In the genomic region with DNA sequence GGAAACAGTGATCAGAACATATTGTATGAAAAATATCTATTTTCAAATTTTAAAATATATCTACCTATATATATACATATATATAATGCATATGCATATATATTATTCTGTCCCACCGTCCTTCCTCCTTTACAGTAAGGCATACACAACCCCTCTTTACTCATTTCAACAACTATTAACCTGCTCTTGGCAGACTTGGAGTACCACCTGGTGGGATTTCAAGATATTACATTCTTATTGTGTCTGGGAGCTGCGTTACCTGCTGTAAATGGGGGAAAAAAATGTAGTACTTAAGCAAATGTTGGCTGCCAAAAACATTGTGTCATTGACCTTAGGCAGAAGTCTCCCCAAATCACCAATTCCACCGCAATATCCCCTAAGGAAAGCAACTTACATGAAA, we compare ENCODE assay signal across 10 mouse cellular contexts. TPM values are rescaled to one million over a fixed set of nuclear protein-coding genes. Genes with fewer than 3 reads are reported as not detected.
DNase-seq lines count a peak whose midpoint lies in the region; ATAC-seq and TF ChIP-seq lines count a peak whose summit lies in the region.
"Had no signal": no experiment of that assay in that cellular context is flagged by ENCODE, and none has a peak within 500 bp of the region (broad histone marks: within the 10 kb centered on the region; RNA-seq: fewer than 3 reads in every experiment).

No protein-coding gene starts in this region.

- peak; percentile 45 for TF ChIP-seq CTCF in Patski (IDR thresholded peaks at IDR 0.05)

- POLR2A ChIA-PET in Patski (lab: Charles Lee) = no interaction called here

- no peak overlapping the region for H3K9ac ChIP-seq in hindbrain, embryonic 11.5 days (ENCODE audit: low read depth, low read length)
- H3K9ac ChIP-seq: liver, embryonic 15.5 days had no signal

- WGBS in hindbrain, embryonic 11.5 days = 89% methylated on average over 3 of the region's 3 CpGs

- intact Hi-C loops in heart, postnatal 25 days (cut with DNase I) = loop anchor here (2.0 kb wide), 2 partner anchors 183 to 345 kb away; no protein-coding TSS in a partner anchor
- intact Hi-C loops in left cerebral cortex, postnatal 14 days (cut with DNase I) = loop anchor here (5.0 kb wide), 2 partner anchors 180 to 440 kb away; a partner anchor contains a TSS
- intact Hi-C loops in left cerebral cortex, postnatal 4 days (cut with DNase I) = no loop called here

- H3K27ac ChIP-seq in hindbrain, embryonic 11.5 days (ENCODE audit: low read depth, low read length) = no peak overlapping the region
- H3K27ac ChIP-seq: liver, embryonic 15.5 days had no signal

- no peaks in the 10 kb centered on the region for H3K36me3 ChIP-seq in hindbrain, embryonic 11.5 days (ENCODE audit: control insufficient read depth, insufficient read depth, low read length)
- H3K36me3 ChIP-seq: liver, embryonic 15.5 days had no signal

- H3K27me3 ChIP-seq in Patski = no peaks in the 10 kb centered on the region
- no peaks in the 10 kb centered on the region for H3K27me3 ChIP-seq in hindbrain, embryonic 11.5 days (ENCODE audit: control insufficient read depth, insufficient read depth, low read length)
- H3K27me3 ChIP-seq: liver, embryonic 15.5 days had no signal

- no peak for ATAC-seq in Patski
- ATAC-seq in hindbrain, embryonic 11.5 days (ENCODE audit: low FRiP score) = no peak
- ATAC-seq: forebrain, embryonic 14.5 days had no signal

- H3K4me2 ChIP-seq in hindbrain, embryonic 11.5 days (replicated peaks; ENCODE audit: low read depth, low read length) = no peak overlapping the region
- H3K4me2 ChIP-seq: liver, embryonic 15.5 days had no signal

- CTCF ChIA-PET in Patski (lab: Charles Lee) = interaction anchor here (0.9 kb wide), 1 partner anchor 45 kb away, joined by 3 read pairs; no protein-coding TSS in a partner anchor

- H3K4me1 ChIP-seq in hindbrain, embryonic 11.5 days (replicated peaks; ENCODE audit: control insufficient read depth, insufficient read depth, low read length) = no peaks in the 10 kb centered on the region
- H3K4me1 ChIP-seq: liver, embryonic 15.5 days had no signal

- no peaks in the 10 kb centered on the region for H3K9me3 ChIP-seq in hindbrain, embryonic 11.5 days (ENCODE audit: control insufficient read depth, low read length)
- H3K9me3 ChIP-seq: liver, embryonic 15.5 days had no signal

- peak; percentile 18 for DNase-seq in heart, postnatal 4 days
- no peak for DNase-seq in heart, postnatal 25 days (ENCODE audit: low spot score)
- DNase-seq in left cerebral cortex, postnatal 14 days (ENCODE audit: low spot score in 2 of 2) = peak; percentile 18 to 48
- no peak for DNase-seq in left cerebral cortex, postnatal 4 days
- peak; percentile 26 to 36 for DNase-seq in B cell, adult 2 months
- DNase-seq in Patski (ENCODE audit: low read depth, low spot score) = no peak
- no peak for DNase-seq in urinary bladder, postnatal 36 days (ENCODE audit: low spot score in 2 of 2)
- no peak for DNase-seq in hindbrain, embryonic 11.5 days (ENCODE audit: low spot score)

- in situ Hi-C loops in Patski (cut with MboI; ENCODE audit: low pct_unique_long_range_greater_than_20kb) = loop anchor here (5.0 kb wide), 1 partner anchor 185 kb away; no protein-coding TSS in a partner anchor

- H3K4me3 ChIP-seq in hindbrain, embryonic 11.5 days (ENCODE audit: low read depth, low read length) = no peak overlapping the region
- H3K4me3 ChIP-seq: liver, embryonic 15.5 days had no signal

RNA-seq across cellular contexts. Expression of a gene that starts 27.0 kb away (rescaled TPM):
- total RNA-seq in heart, postnatal 4 days (2021) = 1 to 10 TPM; 1.7 to 1.9 TPM
- total RNA-seq in heart, postnatal 25 days (2021) = under 1 TPM; 0.21 to 0.59 TPM
- 1 to 10 TPM; 7.5 to 8.4 TPM for total RNA-seq in left cerebral cortex, postnatal 14 days (2021)
- 10 to 100 TPM; 12.7 to 13.6 TPM for total RNA-seq in left cerebral cortex, postnatal 4 days (2021)
- polyA plus RNA-seq in Patski (2021) = 0.03 TPM
- 1.8 and 2.1 TPM in 2 replicates for polyA plus RNA-seq in hindbrain, embryonic 11.5 days (2014; fragmentation: Nextera tagmentation; extraction: Ambion mirVana)

Comparison
In these comparisons a context has a peak if more than half of its experiments do, and no peak if none do; other contexts are left out.
1. DNase-seq: peak in heart, postnatal 4 days (single experiment), left cerebral cortex, postnatal 14 days (2 of 2) and B cell, adult 2 months (2 of 2); none in heart, postnatal 25 days (single experiment), left cerebral cortex, postnatal 4 days (single experiment), Patski (single experiment), urinary bladder, postnatal 36 days (0 of 2) and hindbrain, embryonic 11.5 days (single experiment).